Comparison of ENCODE assay signal across 15 mouse cellular contexts in the genomic region with DNA sequence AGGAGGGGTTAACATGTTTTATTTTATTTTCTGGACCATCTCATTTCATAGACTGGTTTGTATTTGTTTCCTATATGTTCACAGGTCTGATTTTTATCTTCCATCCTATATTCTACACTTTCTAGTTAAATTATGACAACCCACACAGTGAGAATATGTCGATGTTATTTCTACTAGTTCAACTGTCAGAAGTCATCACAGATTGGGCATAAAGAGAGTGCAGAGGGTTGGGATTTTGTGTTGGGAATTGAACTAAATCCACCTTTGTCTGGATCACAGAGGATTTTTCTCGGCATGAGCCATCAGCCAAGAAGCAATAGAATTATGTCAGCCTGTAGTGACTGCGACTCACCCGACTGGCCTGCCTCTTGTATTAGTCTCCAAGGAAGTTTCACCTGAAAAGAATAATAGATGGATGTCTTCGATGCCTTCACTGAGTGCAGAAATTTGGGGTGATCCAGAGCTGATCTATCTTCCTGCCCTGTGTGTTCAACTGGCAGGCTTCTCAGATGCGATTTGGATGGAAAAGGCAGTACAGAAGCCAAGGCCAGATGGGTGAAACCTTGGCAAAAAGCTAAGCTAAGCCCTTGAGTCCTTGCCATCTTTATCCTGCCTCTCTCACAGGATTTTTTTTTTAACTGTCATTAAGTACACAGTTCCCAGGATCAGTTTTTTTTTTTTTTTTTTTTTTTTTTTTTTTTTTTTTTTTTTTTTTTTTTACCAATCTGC. TPM values are rescaled to one million over a fixed set of nuclear protein-coding genes. Genes with fewer than 3 reads are reported as not detected.
A peak's percentile ranks its signal among the peaks of the same experiment; 100 is the strongest.
DNase-seq lines count a peak whose midpoint lies in the region; ATAC-seq and TF ChIP-seq lines count a peak whose summit lies in the region.
"Had no signal": no experiment of that assay in that cellular context is flagged by ENCODE, and none has a peak within 500 bp of the region (broad histone marks: within the 10 kb centered on the region; RNA-seq: fewer than 3 reads in every experiment).

No protein-coding gene starts in this region.

- intact Hi-C loops in left cerebral cortex, postnatal 36 days (cut with DNase I): no loop called here

- H3K4me2 ChIP-seq in hindbrain, embryonic 16.5 days (ENCODE audit: low read length): no peak overlapping the region
- H3K4me2 ChIP-seq in hindbrain, embryonic 12.5 days (replicated peaks): no peak overlapping the region
- H3K4me2 ChIP-seq in liver, postnatal 0 days (ENCODE audit: low read depth, low read length): no peak overlapping the region
- H3K4me2 ChIP-seq: heart, embryonic 13.5 days; liver, embryonic 12.5 days; stomach, embryonic 15.5 days had no signal

- H3K9ac ChIP-seq in hindbrain, embryonic 16.5 days (ENCODE audit: low read depth, low read length): no peak overlapping the region
- no peak overlapping the region for H3K9ac ChIP-seq in hindbrain, embryonic 12.5 days
- H3K9ac ChIP-seq in liver, postnatal 0 days (replicated peaks): no peak overlapping the region
- H3K9ac ChIP-seq: heart, embryonic 13.5 days; liver, embryonic 12.5 days; stomach, embryonic 15.5 days had no signal

- no peak overlapping the region for H3K4me3 ChIP-seq in hindbrain, embryonic 16.5 days (ENCODE audit: low read length)
- H3K4me3 ChIP-seq in hindbrain, embryonic 12.5 days: no peak overlapping the region
- no peak overlapping the region for H3K4me3 ChIP-seq in liver, postnatal 0 days (ENCODE audit: low read depth, low read length)
- H3K4me3 ChIP-seq: heart, embryonic 13.5 days; liver, embryonic 12.5 days; myocyte; stomach, embryonic 15.5 days had no signal

- no peak for TF ChIP-seq EP300 in liver, postnatal 0 days (IDR thresholded peaks at IDR 0.05; ENCODE audit: low read depth)

- WGBS in hindbrain, embryonic 16.5 days: 59% methylated on average over 6 of the region's 6 CpGs
- WGBS in hindbrain, embryonic 12.5 days: 80% methylated on average over 6 of the region's 6 CpGs
- WGBS in liver, postnatal 0 days (ENCODE audit: insufficient replicate concordance): 82% methylated on average over 6 of the region's 6 CpGs

- TF ChIP-seq CTCF in liver, postnatal 0 days (IDR thresholded peaks at IDR 0.05; ENCODE audit: low read depth): no peak

- peaks cover 6% of the 10 kb centered on the region for H3K4me1 ChIP-seq in hindbrain, embryonic 16.5 days (ENCODE audit: control insufficient read depth, insufficient read depth, low read depth, low read length)
- peaks cover 5% of the 10 kb centered on the region; the same call in 1 of the 2 replicates for H3K4me1 ChIP-seq in hindbrain, embryonic 12.5 days
- H3K4me1 ChIP-seq in liver, postnatal 0 days (ENCODE audit: insufficient read depth): no peaks in the 10 kb centered on the region
- H3K4me1 ChIP-seq: heart, embryonic 13.5 days; liver, embryonic 12.5 days; stomach, embryonic 15.5 days had no signal

- H3K36me3 ChIP-seq in hindbrain, embryonic 16.5 days (ENCODE audit: control insufficient read depth, insufficient read depth, low read length): no peaks in the 10 kb centered on the region
- no peaks in the 10 kb centered on the region for H3K36me3 ChIP-seq in hindbrain, embryonic 12.5 days
- H3K36me3 ChIP-seq in liver, postnatal 0 days (replicated peaks; ENCODE audit: insufficient read depth, low read length): no peaks in the 10 kb centered on the region
- H3K36me3 ChIP-seq: liver, embryonic 12.5 days; stomach, embryonic 15.5 days had no signal

- ATAC-seq in hindbrain, embryonic 16.5 days: peak; percentile 70; the same call in 1 of the 2 replicates
- ATAC-seq in hindbrain, embryonic 12.5 days (ENCODE audit: low FRiP score): no peak
- ATAC-seq in liver, postnatal 0 days: no peak
- ATAC-seq: intestine, embryonic 16.5 days; liver, embryonic 12.5 days had no signal

- H3K27me3 ChIP-seq in hindbrain, embryonic 16.5 days (replicated peaks; ENCODE audit: control insufficient read depth, insufficient read depth, low read length): no peaks in the 10 kb centered on the region
- H3K27me3 ChIP-seq in hindbrain, embryonic 12.5 days: no peaks in the 10 kb centered on the region
- H3K27me3 ChIP-seq in liver, postnatal 0 days (ENCODE audit: insufficient read depth, low read length): no peaks in the 10 kb centered on the region
- H3K27me3 ChIP-seq: heart, embryonic 13.5 days; liver, embryonic 12.5 days; stomach, embryonic 15.5 days had no signal

- DNase-seq in 3T3-L1 (ENCODE audit: low read depth, low spot score): peak; percentile 6
- DNase-seq in adrenal gland, adult 8-10 months: peak; percentile 50
- DNase-seq in cerebellum, adult 9-10 months: peak; percentile 92
- DNase-seq in gastrocnemius, postnatal 4 days (ENCODE audit: low spot score in 2 of 2): no peak
- no peak for DNase-seq in liver, postnatal 0 days
- DNase-seq in left cerebral cortex, postnatal 36 days (ENCODE audit: low spot score in 2 of 2): no peak
- DNase-seq: lung, postnatal 36 days; right cerebral cortex, adult 18-20 months had no signal

- H3K9me3 ChIP-seq in hindbrain, embryonic 16.5 days (ENCODE audit: control insufficient read depth, low read length): no peaks in the 10 kb centered on the region
- H3K9me3 ChIP-seq in hindbrain, embryonic 12.5 days (replicated peaks): no peaks in the 10 kb centered on the region
- H3K9me3 ChIP-seq in liver, postnatal 0 days (ENCODE audit: low read length): no peaks in the 10 kb centered on the region
- H3K9me3 ChIP-seq: heart, embryonic 13.5 days; liver, embryonic 12.5 days; stomach, embryonic 15.5 days had no signal

- 0 out of 2 replicates have a peak overlapping the region, but pooled peaks have one; percentile 16 for H3K27ac ChIP-seq in hindbrain, embryonic 16.5 days (ENCODE audit: low read depth, low read length)
- H3K27ac ChIP-seq in hindbrain, embryonic 12.5 days: no peak overlapping the region
- no peak overlapping the region for H3K27ac ChIP-seq in liver, postnatal 0 days (ENCODE audit: low read depth)
- H3K27ac ChIP-seq: heart, embryonic 13.5 days; liver, embryonic 12.5 days; stomach, embryonic 15.5 days had no signal

RNA-seq across cellular contexts. Expression of a gene that starts 46.1 kb away (rescaled TPM):
- polyA plus RNA-seq in hindbrain, embryonic 16.5 days (2015; fragmentation: Nextera tagmentation; extraction: Ambion mirVana): 0.16 TPM in 1 of 2 replicates, not detected in the other
- not detected in 2 replicates for polyA plus RNA-seq in hindbrain, embryonic 12.5 days (2016; fragmentation: Nextera tagmentation; extraction: Ambion mirVana)
- total RNA-seq in adrenal gland, adult 8-10 months (2022): under 1 TPM; 0.42 to 0.89 (median 0.73) TPM
- under 1 TPM; 0.17 to 0.44 TPM for total RNA-seq in gastrocnemius, postnatal 4 days (2021)
- 0.67 and 1.2 TPM in 2 replicates for polyA plus RNA-seq in liver, postnatal 0 days (2015; fragmentation: Nextera tagmentation; extraction: Ambion mirVana)
- total RNA-seq in left cerebral cortex, postnatal 36 days (2021): under 1 TPM; 0.27 to 0.50 TPM
- polyA plus RNA-seq: heart, embryonic 13.5 days had no signal

Comparison
In these comparisons a context has a peak if more than half of its experiments do, and no peak if none do; other contexts are left out.
1. DNase-seq: peak in 3T3-L1 (single experiment), adrenal gland, adult 8-10 months (single experiment) and cerebellum, adult 9-10 months (single experiment); none in gastrocnemius, postnatal 4 days (0 of 2), liver, postnatal 0 days (single experiment) and left cerebral cortex, postnatal 36 days (0 of 2).